Mouse (Mus musculus) liver (tissue): ENCODE results near the gene Dars.

Experiments
- DNase-seq: peaks from one replicate; pipeline ENCODE4 v3.0.0-alpha.2; 2020; ENCODE audit warnings: mixed read lengths

Dars gene

DNA sequence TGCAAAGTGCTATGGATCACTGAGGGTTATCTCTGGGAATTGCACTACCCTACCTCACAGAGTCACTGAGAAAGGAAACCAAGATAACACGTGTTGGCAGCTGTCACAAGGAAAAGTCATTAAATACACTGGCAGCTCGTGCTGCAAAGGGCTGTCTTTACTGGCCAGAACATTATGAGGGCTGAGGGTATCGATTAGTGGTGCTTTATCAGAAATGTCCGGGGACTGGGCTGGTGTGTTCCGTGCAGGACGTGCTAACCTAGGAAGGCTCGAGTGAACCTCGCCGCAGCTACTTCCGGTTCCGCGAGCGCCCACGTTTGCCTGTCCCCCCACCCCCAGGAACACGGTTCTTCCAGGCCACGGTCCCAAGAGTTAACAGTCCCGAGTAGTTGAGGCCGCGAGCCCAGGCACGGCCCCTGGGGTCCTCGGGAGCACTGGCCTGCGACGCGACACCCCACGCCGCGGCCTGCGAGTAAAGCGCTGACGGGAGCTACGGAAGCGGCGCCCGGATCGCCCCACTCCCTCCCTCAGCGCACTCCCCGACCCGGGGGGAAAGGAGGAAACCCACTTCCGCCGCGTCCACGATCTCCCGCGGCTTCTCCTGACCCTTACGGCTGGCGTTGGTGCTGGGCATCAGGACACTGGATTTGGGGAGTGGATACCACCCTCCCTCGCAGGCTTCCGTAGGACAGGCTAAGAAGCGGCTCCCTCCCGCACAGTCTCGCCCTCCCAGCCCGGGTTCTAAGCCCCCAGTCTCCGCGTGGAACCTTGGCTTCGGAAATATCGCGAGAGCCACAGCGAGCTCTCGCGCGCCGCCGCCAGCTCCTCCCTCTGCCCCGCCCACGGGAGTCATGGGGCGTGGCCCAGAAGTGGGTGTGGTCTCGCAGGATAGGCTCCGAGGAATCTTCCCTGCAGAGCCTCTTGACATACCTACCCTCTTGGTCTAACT is at the start of gene Dars:
TSS of gene Dars (minus strand) at position 785 of the 949 bp plus-strand sequence.
- DNase-seq: peak; percentile 96

GRCm38 (mm10) chr1:128466828-128467227 is 49.7 kb upstream of the Dars start:
- DNase-seq: no peak

- DNase-seq: no peak
Measured at GRCm38 (mm10) chr1:128463478-128463877, 46.3 kb upstream of the Dars start.

- no peak for DNase-seq
Measured at GRCm38 (mm10) chr1:128462389-128462788, 45.2 kb upstream of the Dars start.

DNA sequence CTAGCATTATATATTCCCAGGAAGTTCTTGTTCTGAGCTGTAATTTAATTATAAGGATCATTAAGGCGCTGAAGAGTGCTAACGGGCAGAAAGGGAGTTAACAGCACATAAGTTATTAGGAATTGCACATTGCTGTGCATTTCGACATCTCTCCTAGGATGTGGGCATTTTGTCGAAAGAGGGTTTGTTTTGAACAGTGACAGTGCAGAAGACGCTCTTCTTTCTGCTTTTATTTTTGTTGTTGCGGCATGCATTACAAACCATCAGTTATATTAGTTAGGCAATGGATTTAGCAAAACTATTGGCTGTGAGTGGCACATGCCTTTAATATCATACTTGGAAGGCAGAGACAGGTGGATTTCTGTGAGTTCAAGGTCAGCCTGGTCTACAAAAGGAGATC is 43.6 kb upstream of the Dars start:
- DNase-seq: no peak

DNA sequence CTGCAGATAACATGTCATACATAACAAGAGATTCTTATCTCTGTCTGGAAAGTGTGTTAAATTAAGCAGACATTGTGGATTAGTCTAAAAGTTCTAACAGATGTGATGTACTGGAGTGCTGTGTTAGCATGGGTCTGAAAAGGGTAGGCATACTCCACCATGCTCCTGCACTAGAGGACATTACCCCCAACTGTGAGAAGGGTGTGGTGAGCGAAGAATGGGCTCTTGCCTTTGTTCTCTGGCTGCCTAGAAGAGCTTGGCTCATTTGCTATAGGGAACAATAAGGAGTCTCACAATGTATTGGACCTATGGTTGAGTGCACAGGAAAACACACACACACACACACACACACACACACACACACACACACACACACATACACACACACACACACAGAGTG is 42.3 kb upstream of the Dars start:
- no peak for DNase-seq

- no peak for DNase-seq
Measured at GRCm38 (mm10) chr1:128459011-128459410, 41.8 kb upstream of the Dars start.

DNA sequence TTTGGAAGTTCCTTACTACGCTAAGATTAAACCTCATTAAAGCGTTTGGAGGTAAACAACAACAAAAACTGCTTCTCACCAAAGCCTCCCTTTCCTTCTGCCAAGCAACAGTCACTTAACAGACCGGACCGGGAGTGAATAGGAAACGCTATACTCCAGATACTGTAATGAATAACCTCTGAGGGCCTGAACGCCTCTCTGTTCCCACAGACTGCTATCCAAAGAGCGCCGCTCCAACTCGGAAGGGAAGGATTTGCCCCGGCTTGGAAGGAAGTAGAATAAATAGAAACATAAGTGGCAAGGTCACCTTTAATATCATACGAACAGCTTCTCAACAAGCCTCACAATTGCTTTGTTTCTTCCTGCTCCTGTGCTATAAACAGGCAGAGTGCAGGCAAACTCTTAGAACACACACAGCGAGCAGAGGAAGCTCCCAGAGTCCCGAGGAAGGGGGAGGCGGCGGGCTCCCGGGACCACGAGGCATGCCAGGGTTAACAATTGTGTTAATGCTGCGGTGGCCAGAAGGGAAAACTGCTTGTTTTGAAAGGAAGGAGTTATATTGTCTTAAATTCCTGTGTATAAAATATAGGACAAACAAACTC is 39.8 kb upstream of the Dars start:
- no peak for DNase-seq

GRCm38 (mm10) chr1:128456271-128456670 is 39.1 kb upstream of the Dars start:
- no peak for DNase-seq

DNA sequence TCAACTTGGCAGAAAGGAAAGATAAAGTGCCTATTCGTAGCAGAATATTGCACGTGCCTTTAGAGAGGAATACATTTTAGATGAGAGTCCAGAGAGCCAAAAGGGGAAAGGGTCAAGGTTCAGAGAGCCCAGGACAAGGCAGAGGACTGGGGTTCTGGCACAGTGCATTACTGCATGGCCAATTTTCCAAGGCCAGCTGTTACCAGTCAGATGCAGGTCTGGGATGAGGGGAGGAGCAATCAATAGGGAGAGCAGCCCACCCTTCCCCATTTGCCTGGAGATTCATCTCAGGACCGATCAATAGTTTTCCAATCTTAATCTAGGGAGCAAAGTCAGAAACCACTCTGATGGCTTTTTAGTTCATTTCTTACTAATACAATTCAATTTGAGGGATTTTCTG is 35.0 kb upstream of the Dars start:
- DNase-seq: no peak

GRCm38 (mm10) chr1:128451183-128451582 is 34.0 kb upstream of the Dars start:
- DNase-seq: no peak

DNA sequence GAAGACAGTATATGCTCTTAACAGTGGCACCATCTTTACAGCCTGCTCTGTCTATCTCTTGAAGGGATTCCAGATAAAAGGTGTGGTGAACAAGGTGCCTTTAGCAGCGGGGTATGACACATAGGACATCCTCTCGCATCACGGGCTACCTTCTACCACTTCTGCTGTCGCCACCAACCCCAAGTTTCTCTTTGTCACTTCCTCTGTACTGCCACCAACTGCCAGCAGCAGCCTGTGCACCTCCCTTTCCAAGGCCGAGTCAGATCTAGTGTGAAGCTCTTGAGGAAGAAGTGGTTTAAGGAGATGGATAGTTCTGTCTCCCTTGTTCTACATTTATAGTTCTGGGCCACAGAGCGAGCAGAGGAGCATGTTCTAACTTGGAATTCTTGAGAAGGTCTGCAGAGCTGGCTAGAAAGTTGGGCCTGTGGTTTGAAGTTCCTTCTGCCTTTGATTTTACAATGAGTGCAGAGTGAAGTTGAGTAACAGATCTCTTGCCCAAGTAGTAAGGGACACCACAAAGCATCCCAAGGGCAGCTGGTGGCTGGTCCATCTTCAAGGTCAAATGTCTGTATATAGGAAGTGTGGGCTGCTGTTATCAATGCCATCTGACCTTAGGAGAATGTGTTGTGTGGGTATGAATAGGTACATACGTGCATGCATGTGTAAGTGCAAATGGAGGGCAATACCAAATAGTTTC is 30.2 kb upstream of the Dars start:
- peak; percentile 14 for DNase-seq

DNA sequence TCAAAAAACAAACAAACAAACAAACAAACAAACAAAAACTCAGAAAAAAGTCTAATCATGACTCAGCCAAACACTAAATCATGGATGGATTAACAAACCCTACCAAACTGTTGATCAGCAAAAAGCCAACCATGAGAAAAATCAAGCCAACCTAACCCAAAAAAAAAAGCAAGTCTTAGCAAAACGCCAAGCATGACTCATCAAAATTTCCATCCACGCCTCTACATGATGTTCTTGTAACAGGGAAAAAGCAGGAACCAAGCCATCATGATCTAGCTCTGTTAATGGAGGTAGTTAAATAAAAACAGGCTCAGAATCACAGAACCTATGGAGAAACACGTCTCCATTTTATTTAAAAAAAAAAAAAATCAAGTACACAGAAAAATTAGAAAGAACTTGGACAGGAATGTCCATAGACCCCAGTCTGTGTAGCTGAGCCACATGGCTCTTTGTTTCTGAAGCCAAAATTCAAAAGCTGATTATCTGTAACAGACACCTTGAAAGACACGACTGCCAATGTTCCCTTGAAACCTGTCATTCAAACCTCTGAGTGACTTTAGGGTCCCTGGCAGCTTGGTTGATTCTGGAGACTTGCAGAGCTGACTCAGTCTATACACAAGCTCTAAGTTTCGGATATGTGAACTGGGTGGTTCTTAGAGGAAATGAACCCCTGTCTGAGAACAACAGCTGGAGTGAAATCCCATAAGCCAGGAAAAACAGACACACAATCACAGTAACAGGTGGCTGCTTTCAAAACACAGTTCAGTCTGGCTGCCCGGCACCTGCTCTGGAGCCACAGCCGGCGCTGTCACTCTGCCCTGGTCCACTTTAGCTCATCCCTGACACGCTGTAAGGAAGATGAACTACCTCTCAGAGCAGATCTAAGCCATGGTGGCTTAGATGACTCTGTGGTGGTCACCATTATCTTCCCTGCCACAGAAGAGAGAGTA is 27.0 kb upstream of the Dars start:
- DNase-seq: no peak

- DNase-seq: no peak
Measured at GRCm38 (mm10) chr1:128441129-128441473, 23.9 kb upstream of the Dars start.

DNA sequence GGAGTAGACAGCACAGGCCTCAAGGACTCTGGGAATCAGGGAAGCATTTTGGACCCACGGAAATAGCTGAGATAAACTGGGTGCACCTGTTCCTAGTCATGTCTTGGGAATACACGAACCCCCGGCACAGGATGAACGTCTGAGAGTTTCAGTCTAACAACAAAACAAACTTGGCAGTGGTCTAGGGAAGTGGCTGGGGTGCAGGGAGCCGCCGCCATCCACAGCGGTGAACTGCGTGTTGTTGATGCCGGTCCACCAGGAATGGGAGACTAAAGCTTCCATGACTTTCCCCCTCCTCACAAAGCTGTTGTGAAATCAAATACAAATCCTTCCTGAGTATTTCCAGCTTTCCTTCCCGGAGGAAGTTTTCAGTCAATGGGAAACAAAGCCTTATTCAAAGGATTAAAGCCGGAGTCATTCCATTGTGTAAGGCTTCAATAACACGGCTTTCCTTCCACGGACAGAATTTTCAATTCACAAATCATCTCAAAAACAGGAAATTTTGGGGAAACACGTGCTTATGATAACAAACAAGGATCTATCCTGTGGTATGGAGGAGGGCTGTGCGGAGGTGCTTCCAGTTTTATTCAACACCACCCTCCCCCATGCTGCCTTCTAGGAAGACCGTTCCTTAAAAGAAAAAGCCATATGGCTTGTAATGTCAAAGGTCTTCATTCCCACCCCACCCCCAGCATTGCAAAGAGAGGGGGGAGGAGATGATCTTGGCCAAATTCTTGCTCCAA is 23.4 kb upstream of the Dars start:
- no peak for DNase-seq

- DNase-seq: no peak
Measured at GRCm38 (mm10) chr1:128439618-128440017, 22.4 kb upstream of the Dars start.

GRCm38 (mm10) chr1:128438526-128438925 is 21.4 kb upstream of the Dars start:
- no peak for DNase-seq

- no peak for DNase-seq
Measured at GRCm38 (mm10) chr1:128437276-128437675, 20.1 kb upstream of the Dars start.

DNA sequence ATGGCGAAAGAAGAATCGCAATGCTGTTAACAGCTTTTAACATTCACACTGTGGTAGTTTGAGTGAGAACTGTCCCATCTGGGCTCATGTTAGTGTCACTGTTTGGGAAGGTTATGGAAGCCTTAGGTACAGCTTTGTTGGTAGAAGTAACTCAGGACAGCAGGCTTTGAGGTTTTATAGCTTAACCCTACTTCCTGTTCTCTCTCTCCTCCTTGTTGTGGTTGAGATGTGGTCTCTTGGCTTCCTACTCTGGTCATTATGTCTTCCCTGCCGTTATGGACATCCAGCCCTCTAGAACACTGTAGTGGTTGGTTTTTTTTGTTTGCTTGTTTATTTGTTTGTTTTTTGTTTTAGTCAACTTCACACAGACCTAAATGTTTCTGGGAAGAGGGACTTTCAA is 18.8 kb upstream of the Dars start:
- DNase-seq: no peak

DNA sequence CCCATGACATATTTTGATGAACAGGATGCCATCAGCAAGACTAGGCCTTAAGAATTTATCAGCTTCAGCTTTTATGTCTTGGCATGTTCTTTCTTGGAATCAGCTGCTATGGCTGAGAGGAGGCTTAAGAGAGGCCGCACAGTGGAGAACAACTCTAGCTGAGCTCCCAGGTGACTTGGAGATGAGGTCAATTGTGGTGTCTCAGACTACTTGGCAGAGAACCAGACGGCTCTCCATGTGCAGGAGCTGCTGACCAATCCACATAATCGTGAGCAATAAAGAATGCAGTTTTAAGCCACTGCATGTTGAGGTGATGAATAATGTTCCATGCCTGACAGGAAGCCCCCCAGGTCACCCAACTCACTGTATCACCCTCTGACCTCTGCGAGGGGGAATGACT is 18.4 kb upstream of the Dars start:
- DNase-seq: no peak

DNA sequence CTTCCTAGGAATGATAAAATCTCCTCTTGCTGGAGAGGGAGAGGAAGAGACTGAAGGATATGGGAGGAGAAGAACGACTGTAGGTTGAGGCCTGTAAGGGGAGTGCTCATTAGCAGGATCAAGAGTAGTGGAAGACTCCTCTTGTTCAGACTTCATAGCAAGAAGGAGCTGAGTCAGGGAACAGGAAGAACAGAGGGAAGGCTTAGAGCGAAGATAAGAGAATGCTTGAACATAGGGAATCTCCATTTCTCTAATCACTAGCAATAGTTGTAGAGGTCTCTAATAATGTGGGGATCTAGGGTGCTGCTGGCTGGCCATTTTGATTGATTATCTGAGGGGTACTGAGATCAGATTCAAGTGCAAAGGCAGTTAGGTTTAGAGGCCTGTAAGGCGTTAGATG is 7.8 kb upstream of the Dars start:
- DNase-seq: no peak

GRCm38 (mm10) chr1:128417533-128417888 is 343 bp upstream of the Dars start:
- peak; percentile 14 for DNase-seq
